Mouse (Mus musculus): ENCODE results near the gene Rpl37a. TPM values are rescaled to one million over a fixed set of nuclear protein-coding genes. Genes with fewer than 3 reads are reported as not detected.
A peak's percentile ranks its signal among the peaks of the same experiment; 100 is the strongest.

The Rpl37a gene
- polyA plus RNA-seq, 1 experiment from 2014 or later: 1,497 TPM

DNA sequence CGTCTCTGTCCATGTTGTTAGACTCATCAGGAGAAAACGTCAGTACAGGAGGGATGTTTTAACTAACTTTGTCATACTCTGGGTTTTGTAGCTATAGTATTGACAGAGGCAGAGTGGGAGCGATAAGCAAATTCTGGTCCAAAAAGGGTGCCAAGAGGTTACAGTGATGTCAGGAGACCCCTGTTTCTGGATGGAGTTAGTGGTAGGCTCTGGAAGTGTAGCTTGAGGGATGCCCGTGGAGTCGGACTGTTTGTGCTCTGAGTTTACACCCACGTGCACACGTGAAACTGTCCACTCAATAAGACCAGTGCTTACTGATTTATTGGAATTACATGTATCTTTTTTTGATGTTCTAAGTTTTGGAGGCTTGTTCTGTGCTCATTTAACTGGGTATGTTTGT is 6.5 kb downstream of the Rpl37a start:
- peaks cover 59% of the 10 kb centered on the region for H3K36me3 ChIP-seq

DNA sequence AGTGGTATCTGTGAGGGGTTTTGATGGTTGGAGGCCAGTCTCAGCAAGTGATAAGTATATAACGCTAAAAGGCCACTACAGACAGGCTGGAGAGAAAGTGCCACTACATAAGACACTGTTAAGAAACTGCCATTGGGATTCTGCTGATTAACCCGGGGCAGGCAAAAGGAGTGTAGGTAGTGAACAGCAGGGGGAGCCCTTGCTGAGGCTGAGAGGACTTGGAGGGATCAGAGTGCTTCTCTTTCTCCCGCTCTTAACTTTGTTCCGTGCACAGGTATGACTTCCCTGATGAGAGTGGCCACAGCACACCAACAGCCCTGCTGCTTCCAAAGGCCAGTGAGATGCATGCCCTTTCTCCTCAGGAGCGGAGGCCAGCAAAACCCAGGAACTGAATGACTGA is 7.8 kb downstream of the Rpl37a start:
- H3K4me1 ChIP-seq: peaks cover 12% of the 10 kb centered on the region
- H3K9me3 ChIP-seq (replicated peaks): no peaks in the 10 kb centered on the region
- ATAC-seq: peak; percentile 74
- no peak overlapping the region for H3K4me2 ChIP-seq
- H3K9ac ChIP-seq: no peak overlapping the region
- peak overlapping the region; percentile 30; the same call in 1 of the 2 replicates for H3K27ac ChIP-seq
- peaks cover 46% of the 10 kb centered on the region for H3K36me3 ChIP-seq
- H3K4me3 ChIP-seq: no peak overlapping the region
- WGBS (ENCODE audit: insufficient replicate concordance): 29% methylated on average over 5 of the region's 5 CpGs
- no peaks in the 10 kb centered on the region for H3K27me3 ChIP-seq (replicated peaks)

More for the DNA sequence above, 6.5 kb downstream of the Rpl37a start:
- Histone ChIP-seq H3K4me1 (peaks cover 21% of the 10 kb centered on the region), H3K27me3 (replicated peaks) (no peaks in the 10 kb centered on the region), H3K4me2 (no peak overlapping the region), H3K9ac (no peak overlapping the region), H3K9me3 (replicated peaks) (no peaks in the 10 kb centered on the region), H3K4me3 (no peak overlapping the region), H3K27ac (no peak overlapping the region)
- WGBS (ENCODE audit: insufficient replicate concordance): 88% methylated on average over 7 of the region's 7 CpGs
- ATAC-seq: no peak

DNA sequence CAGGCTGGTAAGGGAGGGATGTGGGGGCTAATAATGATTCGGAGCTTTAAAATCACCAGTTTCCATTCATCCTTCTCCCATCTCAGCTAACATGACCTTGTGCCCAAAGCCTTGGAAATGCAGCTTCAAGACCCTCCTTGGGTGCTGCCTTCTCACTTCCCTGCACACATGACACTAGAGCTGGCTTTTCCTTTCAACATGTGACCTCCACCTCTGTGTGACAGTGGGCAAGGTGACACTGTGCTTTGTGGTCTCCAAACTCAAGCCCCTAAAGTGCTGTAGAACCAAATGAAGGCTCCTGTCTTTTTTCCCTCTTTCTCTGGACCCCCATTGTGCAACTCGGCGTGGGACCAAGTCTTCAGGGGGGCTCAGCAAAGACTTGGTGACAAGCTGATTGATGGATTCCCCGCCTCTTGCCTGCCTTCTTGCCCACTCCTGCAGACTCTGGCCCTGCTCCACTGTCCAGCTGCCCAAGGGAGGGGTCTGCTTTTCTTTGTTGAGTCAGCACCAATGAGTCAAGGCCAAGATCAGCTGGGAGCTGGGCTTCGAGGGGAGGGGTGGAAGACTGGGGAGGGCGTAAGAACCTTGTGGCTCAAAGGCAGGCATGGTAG is 9.1 kb downstream of the Rpl37a start:
- H3K4me3 ChIP-seq: no peak overlapping the region
- H3K4me1 ChIP-seq: peaks cover 8% of the 10 kb centered on the region
- no peaks in the 10 kb centered on the region for H3K9me3 ChIP-seq (replicated peaks)
- ATAC-seq: no peak
- H3K4me2 ChIP-seq: no peak overlapping the region
- H3K27ac ChIP-seq: no peak overlapping the region
- H3K27me3 ChIP-seq (replicated peaks): no peaks in the 10 kb centered on the region
- no peak overlapping the region for H3K9ac ChIP-seq
- WGBS (ENCODE audit: insufficient replicate concordance): 80% methylated on average over 6 of the region's 6 CpGs
- peaks cover 32% of the 10 kb centered on the region for H3K36me3 ChIP-seq

DNA sequence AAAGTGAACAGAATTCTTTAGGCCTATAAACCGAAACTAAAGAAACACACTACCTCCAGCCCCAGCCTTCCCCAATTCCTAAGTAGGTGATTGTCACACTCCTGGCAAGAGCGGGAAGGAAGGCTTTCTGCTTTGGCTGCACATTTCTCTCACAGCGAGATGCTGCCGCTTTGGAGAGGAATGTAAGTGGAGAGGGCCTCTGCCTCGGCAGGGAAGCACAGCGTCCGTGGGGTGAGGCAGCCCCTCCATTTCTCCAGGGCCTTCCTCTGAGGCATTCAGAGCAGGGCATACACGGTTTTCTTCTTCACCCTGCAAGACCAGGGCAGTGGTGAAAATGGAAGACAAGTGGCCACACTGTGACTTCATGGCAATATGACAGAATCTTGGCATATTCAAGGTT is 11.6 kb downstream of the Rpl37a start:
- no peak overlapping the region for H3K4me3 ChIP-seq
- H3K9me3 ChIP-seq (replicated peaks): no peaks in the 10 kb centered on the region
- ATAC-seq: no peak
- 60% methylated on average over 8 of the region's 8 CpGs for WGBS (ENCODE audit: insufficient replicate concordance)
- peaks cover 20% of the 10 kb centered on the region for H3K36me3 ChIP-seq
- H3K27me3 ChIP-seq (replicated peaks): no peaks in the 10 kb centered on the region
- no peak overlapping the region for H3K9ac ChIP-seq
- H3K27ac ChIP-seq: no peak overlapping the region
- no peak overlapping the region for H3K4me2 ChIP-seq
- H3K4me1 ChIP-seq: peaks cover 8% of the 10 kb centered on the region

DNA sequence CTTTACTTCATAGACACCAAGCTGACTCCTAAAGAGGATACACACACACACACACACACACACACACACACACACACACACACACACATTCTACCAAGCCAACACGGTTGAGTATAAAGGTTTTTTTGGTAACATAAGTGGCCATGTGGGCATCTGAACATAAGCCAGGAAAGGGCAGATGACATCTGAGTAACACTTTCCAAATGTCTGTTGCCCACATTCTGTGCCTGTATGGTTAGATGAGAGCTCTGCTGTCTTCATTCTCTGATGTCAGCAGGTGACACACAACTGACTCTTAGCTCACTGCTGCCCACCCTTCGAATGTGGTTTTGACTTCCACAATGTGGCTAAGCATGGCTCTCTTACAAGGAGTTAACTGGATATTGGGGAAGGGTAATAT is 13.3 kb downstream of the Rpl37a start:
- Histone ChIP-seq H3K36me3 (peaks cover 14% of the 10 kb centered on the region), H3K9me3 (replicated peaks) (no peaks in the 10 kb centered on the region), H3K27ac (no peak overlapping the region), H3K4me1 (no peaks in the 10 kb centered on the region), H3K4me2 (no peak overlapping the region), H3K4me3 (no peak overlapping the region), H3K27me3 (replicated peaks) (no peaks in the 10 kb centered on the region), H3K9ac (no peak overlapping the region)
- ATAC-seq: no peak
- 59% methylated on average over 2 of the region's 2 CpGs for WGBS (ENCODE audit: insufficient replicate concordance)

DNA sequence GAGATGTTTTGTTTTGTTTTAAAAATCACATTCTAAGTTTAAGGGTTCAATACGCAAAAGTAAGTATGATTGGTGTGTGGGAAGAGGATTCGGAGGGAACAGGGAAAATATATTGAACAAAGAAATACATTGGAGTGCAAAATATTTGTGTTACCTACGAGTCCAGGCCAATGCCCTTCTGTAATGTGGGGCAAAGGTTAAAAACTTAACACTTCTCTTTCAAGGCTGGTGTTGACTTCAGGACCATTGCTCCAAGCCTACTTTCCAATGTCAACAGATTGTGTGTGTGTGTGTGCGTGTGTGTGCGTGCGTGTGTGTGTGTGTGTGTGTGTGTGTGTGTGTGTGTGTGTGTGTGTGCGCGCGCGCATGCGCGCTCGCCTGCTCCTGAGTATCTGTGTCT is 14.9 kb downstream of the Rpl37a start:
- no peak overlapping the region for H3K4me3 ChIP-seq
- 0 out of 2 replicates have a peak, but pooled peaks cover 2% of the 10 kb centered on the region for H3K36me3 ChIP-seq
- H3K4me2 ChIP-seq: no peak overlapping the region
- ATAC-seq: no peak
- H3K9me3 ChIP-seq (replicated peaks): no peaks in the 10 kb centered on the region
- no peak overlapping the region for H3K9ac ChIP-seq
- H3K27me3 ChIP-seq (replicated peaks): no peaks in the 10 kb centered on the region
- no peak overlapping the region for H3K27ac ChIP-seq
- no peaks in the 10 kb centered on the region for H3K4me1 ChIP-seq
- 83% methylated on average over 13 of the region's 13 CpGs for WGBS (ENCODE audit: insufficient replicate concordance)

DNA sequence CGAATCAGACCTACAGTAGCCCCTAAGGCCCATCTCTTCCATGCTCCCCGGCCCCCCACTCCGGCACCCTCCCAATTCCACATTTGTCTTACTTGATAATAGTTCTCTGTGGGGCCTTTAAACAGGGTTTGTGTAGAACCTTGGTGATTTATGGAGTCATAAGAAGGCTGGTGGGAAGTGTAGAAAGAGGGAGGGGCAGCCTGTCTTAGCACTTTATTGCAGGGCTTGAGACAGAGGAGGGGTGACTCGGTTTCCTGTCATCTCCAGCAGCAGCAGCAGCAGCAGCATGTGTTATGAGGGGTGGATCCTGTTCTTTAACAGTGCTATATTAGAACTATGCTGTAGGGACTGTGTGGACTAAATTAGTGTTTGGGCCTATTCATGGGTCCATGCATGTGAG is 17.7 kb downstream of the Rpl37a start:
- Histone ChIP-seq H3K9ac (no peak overlapping the region), H3K27ac (no peak overlapping the region), H3K36me3 (no peaks in the 10 kb centered on the region), H3K4me1 (no peaks in the 10 kb centered on the region), H3K4me3 (no peak overlapping the region), H3K4me2 (no peak overlapping the region), H3K9me3 (replicated peaks) (no peaks in the 10 kb centered on the region), H3K27me3 (replicated peaks) (no peaks in the 10 kb centered on the region)
- WGBS (ENCODE audit: insufficient replicate concordance): 72% methylated on average over 4 of the region's 4 CpGs
- ATAC-seq: no peak

DNA sequence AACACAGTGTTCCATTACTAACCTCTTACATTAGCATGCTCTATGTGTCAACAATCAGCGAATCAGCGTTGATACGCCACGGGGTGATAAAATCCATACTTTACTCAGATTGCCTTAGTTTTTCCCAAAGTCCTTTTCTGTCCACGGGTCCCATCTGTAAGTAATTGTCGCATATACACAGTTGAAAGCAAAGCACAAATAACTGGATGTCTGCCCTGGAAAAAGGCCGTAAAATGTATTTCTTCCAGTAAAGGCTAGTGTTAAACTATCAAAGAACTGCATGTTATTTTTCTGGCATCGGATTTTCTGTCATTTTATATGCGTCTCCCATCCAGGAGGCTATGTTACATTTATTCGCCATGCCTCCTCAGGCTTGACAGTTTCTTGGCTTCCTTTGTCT is 19.0 kb downstream of the Rpl37a start:
- H3K4me2 ChIP-seq: no peak overlapping the region
- no peaks in the 10 kb centered on the region for H3K36me3 ChIP-seq
- H3K4me1 ChIP-seq: no peaks in the 10 kb centered on the region
- WGBS (ENCODE audit: insufficient replicate concordance): 82% methylated on average over 10 of the region's 10 CpGs
- no peak for ATAC-seq
- H3K9ac ChIP-seq: no peak overlapping the region
- H3K4me3 ChIP-seq: no peak overlapping the region
- H3K9me3 ChIP-seq (replicated peaks): no peaks in the 10 kb centered on the region
- no peaks in the 10 kb centered on the region for H3K27me3 ChIP-seq (replicated peaks)
- no peak overlapping the region for H3K27ac ChIP-seq

DNA sequence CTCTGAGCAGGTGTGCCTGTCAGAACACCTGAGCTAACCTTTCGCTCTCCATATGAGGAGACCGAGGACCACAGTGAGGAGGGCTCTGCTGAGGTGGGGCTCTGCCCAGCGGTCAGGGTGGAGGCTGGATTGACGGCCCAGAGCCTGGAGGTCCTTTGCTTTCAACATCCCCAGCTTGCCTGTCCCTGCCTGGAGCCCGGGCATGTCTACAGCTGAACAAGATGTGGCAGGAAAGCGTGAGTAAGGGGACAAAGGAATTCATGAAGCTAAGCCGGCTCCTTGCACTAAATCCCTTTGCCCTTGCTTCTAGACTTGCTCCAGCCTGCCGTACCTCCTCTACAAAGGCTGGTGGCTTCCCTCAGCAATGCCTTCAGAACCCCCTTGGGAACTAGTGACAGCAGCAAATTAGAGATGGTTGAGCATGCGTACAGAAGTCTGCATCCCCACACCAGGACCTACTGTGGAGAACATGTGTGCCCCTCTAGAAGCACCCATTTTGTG is 22.2 kb downstream of the Rpl37a start:
- Histone ChIP-seq H3K27me3 (replicated peaks) (no peaks in the 10 kb centered on the region), H3K9ac (no peak overlapping the region), H3K27ac (no peak overlapping the region), H3K36me3 (no peaks in the 10 kb centered on the region), H3K4me3 (no peak overlapping the region), H3K4me1 (no peaks in the 10 kb centered on the region), H3K4me2 (no peak overlapping the region), H3K9me3 (replicated peaks) (no peaks in the 10 kb centered on the region)
- WGBS (ENCODE audit: insufficient replicate concordance): 74% methylated on average over 9 of the region's 9 CpGs
- no peak for ATAC-seq

DNA sequence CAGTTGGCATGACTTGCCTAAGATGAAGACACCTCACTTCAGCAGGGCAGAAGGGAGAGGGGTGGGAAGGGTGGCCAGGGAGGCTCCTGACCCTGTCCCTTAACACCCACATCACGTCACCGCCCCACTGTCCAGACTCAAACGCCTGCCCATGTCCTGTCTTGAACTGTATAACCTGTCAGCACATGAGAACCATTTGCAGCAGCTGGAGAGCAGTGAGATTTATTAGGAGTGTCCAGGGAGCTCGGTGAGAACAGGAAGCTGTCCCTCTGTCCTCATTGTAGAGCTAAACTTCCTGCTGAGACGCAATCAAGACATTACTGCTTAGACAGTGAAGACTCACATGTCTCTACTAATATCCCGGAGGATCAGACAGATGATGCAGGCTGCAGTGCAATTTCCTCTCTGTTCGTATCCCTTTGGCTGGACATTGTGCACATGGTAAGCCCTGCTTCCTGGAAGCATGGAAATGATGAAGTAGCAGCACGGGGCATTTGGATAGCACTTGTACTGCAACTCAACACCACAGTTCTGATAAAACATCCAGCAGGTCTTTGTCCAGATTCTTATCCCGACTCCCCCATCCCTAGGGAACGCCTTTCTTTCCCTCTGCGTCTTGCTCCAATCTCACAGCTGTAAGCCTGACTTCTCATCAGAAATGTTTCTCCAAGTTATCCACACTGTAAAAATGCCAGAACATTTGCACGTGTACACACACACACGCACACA is 25.5 kb downstream of the Rpl37a start:
- Histone ChIP-seq H3K36me3 (no peaks in the 10 kb centered on the region), H3K27me3 (replicated peaks) (no peaks in the 10 kb centered on the region), H3K9ac (no peak overlapping the region), H3K4me2 (no peak overlapping the region), H3K4me3 (no peak overlapping the region), H3K9me3 (replicated peaks) (no peaks in the 10 kb centered on the region), H3K27ac (no peak overlapping the region), H3K4me1 (no peaks in the 10 kb centered on the region)
- no peak for ATAC-seq
- WGBS (ENCODE audit: insufficient replicate concordance): 49% methylated on average over 13 of the region's 13 CpGs

DNA sequence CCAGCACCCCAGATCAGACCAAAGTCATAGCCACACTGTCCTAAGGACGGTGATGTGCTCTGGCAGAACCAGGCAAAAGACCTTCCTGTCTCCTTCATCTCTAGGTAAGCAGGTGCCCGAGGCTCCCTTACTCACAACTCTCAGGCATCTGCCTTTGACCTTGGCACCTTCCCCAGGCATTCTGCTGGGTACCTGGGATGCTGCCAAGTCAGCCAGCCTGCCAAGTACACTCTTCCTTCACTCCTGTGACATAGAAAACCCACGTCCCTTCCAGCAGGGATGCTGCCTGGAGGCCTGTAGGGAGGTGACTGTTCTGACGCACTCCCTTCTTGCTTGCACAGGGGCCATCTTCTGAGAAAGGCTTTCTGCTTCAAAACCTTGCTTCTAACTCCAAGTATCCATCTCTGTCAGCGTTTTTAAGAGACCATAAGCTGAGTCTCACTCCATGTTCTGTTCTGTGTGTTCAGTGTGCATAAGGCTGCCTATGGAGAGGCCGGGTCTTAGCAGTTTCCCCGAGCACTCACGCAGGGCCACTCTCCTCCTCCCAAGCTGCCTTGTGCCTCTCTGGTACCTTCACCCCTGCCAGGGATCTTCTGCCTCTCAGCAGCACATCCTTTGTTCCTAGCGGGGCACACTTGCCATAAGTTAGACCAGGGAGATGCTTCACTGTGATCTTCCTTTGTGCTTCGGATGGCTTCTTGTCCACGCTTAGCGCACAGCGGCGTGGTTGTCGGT is 28.0 kb downstream of the Rpl37a start:
- no peaks in the 10 kb centered on the region for H3K36me3 ChIP-seq
- H3K4me3 ChIP-seq: no peak overlapping the region
- no peaks in the 10 kb centered on the region for H3K9me3 ChIP-seq (replicated peaks)
- 72% methylated on average over 15 of the region's 15 CpGs for WGBS (ENCODE audit: insufficient replicate concordance)
- H3K4me2 ChIP-seq: no peak overlapping the region
- H3K4me1 ChIP-seq: no peaks in the 10 kb centered on the region
- H3K27ac ChIP-seq: no peak overlapping the region
- no peak overlapping the region for H3K9ac ChIP-seq
- no peaks in the 10 kb centered on the region for H3K27me3 ChIP-seq (replicated peaks)
- ATAC-seq: no peak

DNA sequence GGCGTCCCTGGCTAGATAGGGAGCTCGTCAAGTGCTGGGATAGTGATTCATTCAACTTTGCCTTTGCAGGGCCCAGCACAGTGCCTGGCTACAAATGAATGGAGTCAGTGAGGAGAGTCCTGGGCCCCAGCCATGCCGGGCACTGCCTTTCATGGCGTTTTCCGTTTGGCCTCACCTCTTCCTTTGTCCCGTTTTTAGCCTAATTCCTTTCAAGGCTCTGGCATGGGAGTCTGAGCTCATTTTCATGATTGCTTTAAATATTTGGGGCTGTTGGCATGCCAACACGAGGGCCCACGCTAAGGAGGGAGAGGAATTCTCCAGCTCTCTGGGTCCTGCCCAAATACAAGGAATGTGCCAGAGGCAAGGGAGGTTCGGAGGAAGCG is 28.6 kb downstream of the Rpl37a start:
- H3K9me3 ChIP-seq (replicated peaks): no peaks in the 10 kb centered on the region
- H3K27me3 ChIP-seq (replicated peaks): no peaks in the 10 kb centered on the region
- H3K4me2 ChIP-seq: no peak overlapping the region
- H3K9ac ChIP-seq: no peak overlapping the region
- H3K27ac ChIP-seq: no peak overlapping the region
- ATAC-seq: no peak
- no peak overlapping the region for H3K4me3 ChIP-seq
- H3K36me3 ChIP-seq: no peaks in the 10 kb centered on the region
- WGBS (ENCODE audit: insufficient replicate concordance): 72% methylated on average over 10 of the region's 10 CpGs
- no peaks in the 10 kb centered on the region for H3K4me1 ChIP-seq

Measured in liver, embryonic 12.5 days (tissue).